Mouse (Mus musculus) spleen, adult 2 months (tissue): ENCODE measurements around the gene AW011738. TPM values are rescaled to one million over a fixed set of nuclear protein-coding genes. Genes with fewer than 3 reads are reported as not detected.

ENCODE experiments used
- DNase-seq, 2 experiments: peaks; one replicate each; pipeline versions ENCODE4 v3.0.0 to v3.0.0-alpha.2; 2012 to 2021; ENCODE audit warnings: low spot score in 2 of 2, low read depth in 1 of 2
- H3K27ac ChIP-seq: fragments of 200-500 bp; 2 replicates; pipeline ENCODE4 v1.5.1; 2012; ENCODE audit warnings: low read length, inconsistent platforms; ENCODE audit not compliant: insufficient read depth
- H3K27me3 ChIP-seq: fragments of 200-500 bp; 2 replicates; pipeline ENCODE4 v1.6.1; 2012; ENCODE audit warnings: mild to moderate bottlenecking, moderate library complexity, low read length, inconsistent platforms; ENCODE audit not compliant: control insufficient read depth, insufficient read depth
- H3K36me3 ChIP-seq: fragments of 200-500 bp; 2 replicates; pipeline ENCODE4 v1.6.1; 2012; ENCODE audit warnings: mild to moderate bottlenecking, low read length, inconsistent platforms; ENCODE audit not compliant: control insufficient read depth, insufficient read depth
- H3K4me1 ChIP-seq: fragments of 200-500 bp; 2 replicates; pipeline ENCODE4 v1.6.1; 2011; ENCODE audit warnings: inconsistent platforms; ENCODE audit not compliant: control insufficient read depth, insufficient read depth, insufficient read length
- H3K4me3 ChIP-seq: fragments of 200-500 bp; 2 replicates; pipeline ENCODE4 v1.5.1; 2011; ENCODE audit warnings: mild to moderate bottlenecking, inconsistent platforms; ENCODE audit not compliant: insufficient read depth, insufficient read length; ENCODE audit errors: extremely low read depth
- CTCF ChIP-seq: fragments of 200-500 bp; IDR thresholded peaks from 2 replicates; pipeline ENCODE4 v1.5.1; 2011; ENCODE audit warnings: mild to moderate bottlenecking, inconsistent platforms; ENCODE audit not compliant: insufficient read depth, insufficient read length, insufficient replicate concordance; ENCODE audit errors: extremely low read depth
- POLR2A ChIP-seq: fragments of 200-500 bp; IDR thresholded peaks from 2 replicates; pipeline ENCODE4 v1.6.1; 2011; ENCODE audit warnings: low read depth, low read length, inconsistent platforms
- WGBS: fragments of 180-500 bp; shearing (Covaris S2); methylation state at CpG from one replicate; pipeline ENCODE4 v1.1.7; 2018; 5-methylcytosine and 5-hydroxymethylcytosine counted together
- polyA plus RNA-seq: library from polyadenylated mRNA; depleted of rRNA; stranded (reverse); fragments of >200 nt; gene quantifications from 2 replicates; pipeline ENCODE4 v1.2.3, GENCODE M21; 2012; rRNA removed

AW011738 gene
- polyA plus RNA-seq, 1 experiment = 10.6 TPM

DNA sequence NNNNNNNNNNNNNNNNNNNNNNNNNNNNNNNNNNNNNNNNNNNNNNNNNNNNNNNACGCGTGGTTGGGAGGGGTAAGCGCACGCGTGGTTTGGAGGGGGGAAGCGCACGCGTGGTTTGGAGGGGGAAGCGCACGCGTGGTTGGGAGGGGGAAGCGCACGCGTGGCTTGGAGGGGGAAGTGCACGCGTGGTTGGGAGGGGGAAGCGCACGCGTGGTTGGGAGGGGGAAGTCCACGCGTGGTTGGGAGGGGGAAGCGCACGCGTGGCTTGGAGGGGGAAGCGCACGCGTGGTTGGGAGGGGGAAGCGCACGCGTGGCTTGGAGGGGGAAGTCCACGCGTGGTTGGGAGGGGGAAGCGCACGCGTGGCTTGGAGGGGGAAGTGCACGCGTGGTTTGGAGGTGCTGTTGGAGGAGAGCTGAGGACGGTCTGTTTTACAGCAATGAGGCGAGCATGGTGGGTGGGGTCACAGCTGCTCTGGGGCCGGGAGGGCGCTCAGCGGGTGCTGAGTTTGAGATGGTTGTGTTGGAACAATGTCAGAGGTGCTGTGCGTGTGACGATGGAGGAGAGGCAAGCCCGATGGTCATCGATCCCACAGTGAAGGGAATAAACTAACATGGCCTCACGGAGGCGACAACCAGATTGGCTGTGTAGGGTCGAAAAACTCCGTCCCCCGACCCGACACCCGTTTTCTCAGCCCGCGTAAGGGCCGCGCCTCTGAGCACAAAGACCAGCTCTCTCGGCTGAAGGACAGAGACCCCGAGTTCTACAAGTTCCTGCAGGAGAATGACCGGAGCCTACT is 33.7 kb downstream of the AW011738 start:
- H3K4me1 ChIP-seq = peaks cover 11% of the 10 kb centered on the region
- H3K27me3 ChIP-seq = no peaks in the 10 kb centered on the region
- no peak overlapping the region for H3K27ac ChIP-seq
- no peak for DNase-seq
- peaks cover 27% of the 10 kb centered on the region for H3K36me3 ChIP-seq
- TF ChIP-seq CTCF = no peak
- TF ChIP-seq POLR2A = no peak
- H3K4me3 ChIP-seq = peak overlapping the region; percentile 81; the same call in 1 of the 2 replicates
- 32% methylated on average over 58 of the region's 60 CpGs for WGBS

- peaks cover 5% of the 10 kb centered on the region for H3K4me1 ChIP-seq
- 74% methylated on average over 11 of the region's 11 CpGs for WGBS
- H3K27ac ChIP-seq = no peak overlapping the region
- no peak overlapping the region for H3K4me3 ChIP-seq
- peaks cover 30% of the 10 kb centered on the region for H3K36me3 ChIP-seq
- TF ChIP-seq CTCF (no peak), POLR2A (no peak)
- no peak for DNase-seq
- H3K27me3 ChIP-seq = peaks cover 4% of the 10 kb centered on the region
These were observed 46.5 kb downstream of the AW011738 start for GRCm38 (mm10) chr4:156249567-156249966.

DNA sequence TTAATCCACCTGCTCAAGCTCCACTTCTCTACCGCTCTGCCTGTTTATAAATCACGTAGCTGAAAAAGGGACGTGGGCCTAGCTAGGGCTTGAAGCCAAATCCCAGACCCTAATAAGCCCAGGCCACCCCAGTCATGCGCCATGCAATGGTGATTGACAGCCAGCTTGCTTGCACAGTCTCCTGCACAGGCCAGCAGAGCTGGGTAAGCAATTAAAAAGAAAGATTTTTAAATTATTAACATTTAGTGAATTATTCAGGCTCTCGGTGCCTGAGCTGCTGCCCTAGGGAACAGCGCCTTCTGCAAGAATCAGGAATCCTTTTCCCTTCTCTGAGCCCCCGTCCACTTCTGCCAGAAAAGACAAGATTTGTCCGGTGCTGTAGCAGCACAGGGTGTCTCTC is 48.0 kb downstream of the AW011738 start:
- H3K27me3 ChIP-seq = peaks cover 13% of the 10 kb centered on the region
- no peak for DNase-seq
- H3K27ac ChIP-seq = no peak overlapping the region
- H3K4me3 ChIP-seq = no peak overlapping the region
- peaks cover 18% of the 10 kb centered on the region for H3K36me3 ChIP-seq
- no peak for TF ChIP-seq CTCF
- TF ChIP-seq POLR2A = no peak
- 84% methylated on average over 8 of the region's 8 CpGs for WGBS
- peaks cover 12% of the 10 kb centered on the region for H3K4me1 ChIP-seq

GRCm38 (mm10) chr4:156252140-156252539 is 49.0 kb downstream of the AW011738 start:
- Histone ChIP-seq H3K27ac (peak overlapping the region; percentile 12; the same call in 1 of the 2 replicates), H3K4me3 (no peak overlapping the region), H3K27me3 (peaks cover 13% of the 10 kb centered on the region), H3K36me3 (peaks cover 9% of the 10 kb centered on the region), H3K4me1 (peaks cover 12% of the 10 kb centered on the region)
- no peak for DNase-seq
- TF ChIP-seq CTCF (no peak), POLR2A (no peak)
- WGBS = 57% methylated on average over 7 of the region's 7 CpGs

- H3K36me3 ChIP-seq = peaks cover 7% of the 10 kb centered on the region
- no peak overlapping the region for H3K4me3 ChIP-seq
- WGBS = 40% methylated on average over 3 of the region's 3 CpGs
- H3K4me1 ChIP-seq = peaks cover 12% of the 10 kb centered on the region
- no peak for DNase-seq
- H3K27ac ChIP-seq = no peak overlapping the region
- H3K27me3 ChIP-seq = peaks cover 13% of the 10 kb centered on the region
- TF ChIP-seq POLR2A (no peak), CTCF (no peak)
These were observed 49.5 kb downstream of the AW011738 start for GRCm38 (mm10) chr4:156252619-156253018.

DNA sequence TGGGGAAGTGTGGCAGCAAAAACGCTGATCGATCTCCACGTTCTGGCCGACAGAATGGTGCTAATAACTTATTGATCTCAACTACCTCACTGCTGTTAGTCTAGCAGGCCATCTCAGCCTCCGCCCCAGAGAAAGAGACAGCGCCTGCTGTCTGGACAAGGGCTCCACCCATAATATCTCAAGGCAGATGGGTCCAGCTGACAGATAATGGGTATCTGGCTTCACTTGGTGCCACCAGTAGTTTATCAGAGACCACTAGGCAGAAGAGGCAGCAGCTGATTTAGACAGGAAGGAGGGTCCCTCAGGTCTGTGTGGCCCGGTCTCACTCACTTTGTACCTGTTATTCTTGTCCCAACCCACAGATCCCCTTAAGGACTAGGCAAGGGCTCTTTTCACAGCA is 49.9 kb downstream of the AW011738 start:
- Histone ChIP-seq H3K27ac (no peak overlapping the region; the same call in 1 of the 2 replicates), H3K27me3 (peaks cover 13% of the 10 kb centered on the region), H3K4me3 (no peak overlapping the region), H3K36me3 (peaks cover 3% of the 10 kb centered on the region), H3K4me1 (peaks cover 12% of the 10 kb centered on the region)
- no peak for DNase-seq
- WGBS = 40% methylated on average over 7 of the region's 7 CpGs
- TF ChIP-seq POLR2A (no peak), CTCF (no peak)

DNA sequence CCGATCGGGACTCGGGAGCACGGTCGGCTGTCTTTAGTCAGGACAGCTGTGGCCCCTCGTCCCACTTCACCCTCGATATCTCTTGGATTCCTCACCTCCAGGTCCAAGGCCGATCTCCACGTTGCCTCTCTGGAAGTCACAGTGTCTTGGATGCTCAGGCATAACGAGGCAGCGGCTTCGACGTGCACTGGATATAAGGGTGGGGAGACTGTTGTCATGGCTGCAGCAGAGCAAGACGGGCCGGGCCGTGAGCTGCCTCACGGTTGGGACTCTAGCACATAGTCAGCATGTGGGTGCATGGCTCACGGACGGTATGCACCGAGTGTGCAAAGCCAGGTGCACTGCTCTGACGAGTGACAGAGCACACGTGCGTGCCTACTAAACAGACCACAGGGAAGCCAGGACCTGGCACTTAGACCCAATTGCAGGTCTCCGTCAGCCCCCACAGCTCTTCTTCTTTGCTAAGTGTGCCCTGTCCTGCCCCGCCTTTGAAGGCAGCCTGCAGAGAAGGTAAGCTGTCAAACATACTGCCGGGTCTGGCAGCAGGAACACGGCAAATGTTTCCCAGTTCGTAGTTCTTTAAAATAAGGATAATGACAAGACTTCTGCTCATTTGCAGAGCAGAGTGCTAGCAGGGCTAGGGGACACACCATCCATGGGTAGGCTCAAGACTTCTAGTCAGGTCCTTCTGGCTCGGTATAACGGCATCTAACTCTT is 51.4 kb downstream of the AW011738 start:
- 6% methylated on average over 26 of the region's 30 CpGs for WGBS
- H3K4me3 ChIP-seq = peak overlapping the region; percentile 47
- peaks cover 13% of the 10 kb centered on the region for H3K27me3 ChIP-seq
- TF ChIP-seq CTCF (no peak), POLR2A (no peak)
- peak overlapping the region; percentile 49; the same call in 1 of the 2 replicates for H3K27ac ChIP-seq
- H3K36me3 ChIP-seq = no peaks in the 10 kb centered on the region
- DNase-seq = no peak
- H3K4me1 ChIP-seq = peaks cover 12% of the 10 kb centered on the region

Other genes starting within 250 kb of the AW011738 start
- gene C1qtnf12, start 241.0 kb upstream of the AW011738 start, polyA plus RNA-seq = 21.6 and 50.1 TPM in 2 replicates
- gene B3galt6, start 210.7 kb upstream of the AW011738 start, polyA plus RNA-seq = 4.9 and 7.6 TPM in 2 replicates
- 33.5 and 35.7 TPM in 2 replicates for gene Sdf4, start 210.4 kb upstream of the AW011738 start, polyA plus RNA-seq
- 20.7 and 34.3 TPM in 2 replicates for gene Tnfrsf4, start 189.5 kb upstream of the AW011738 start, polyA plus RNA-seq
- gene Tnfrsf18, start 177.1 kb upstream of the AW011738 start, polyA plus RNA-seq = 29.9 and 38.2 TPM in 2 replicates
- 0.07 TPM in 1 of 2 replicates, not detected in the other for gene Ttll10, start 143.9 kb upstream of the AW011738 start, polyA plus RNA-seq
- 31.5 and 38.4 TPM in 2 replicates for gene 9430015G10Rik, start 93.3 kb upstream of the AW011738 start, polyA plus RNA-seq
- 0.55 and 0.67 TPM in 2 replicates for gene Rnf223, start 72.8 kb upstream of the AW011738 start, polyA plus RNA-seq
- gene Agrn, start 5.8 kb upstream of the AW011738 start, polyA plus RNA-seq = 21.2 and 23.8 TPM in 2 replicates
- 25.2 and 32.2 TPM in 2 replicates for gene Isg15, start 2.5 kb upstream of the AW011738 start, polyA plus RNA-seq
- gene Perm1, start 12.6 kb downstream of the AW011738 start, polyA plus RNA-seq = 0.87 and 1.0 TPM in 2 replicates
- gene Plekhn1, start 31.6 kb downstream of the AW011738 start, polyA plus RNA-seq = 54.7 and 62.7 TPM in 2 replicates
- gene Noc2l, start 32.7 kb downstream of the AW011738 start, polyA plus RNA-seq = 83.1 and 103 TPM in 2 replicates
- 14.8 and 17.3 TPM in 2 replicates for gene Samd11, start 52.4 kb downstream of the AW011738 start, polyA plus RNA-seq
- not detected in 2 replicates for gene Vmn2r-ps159, start 127.8 kb downstream of the AW011738 start, polyA plus RNA-seq